Mouse (Mus musculus): ENCODE measurements around the gene Arhgap18.

Gene Arhgap18

DNA sequence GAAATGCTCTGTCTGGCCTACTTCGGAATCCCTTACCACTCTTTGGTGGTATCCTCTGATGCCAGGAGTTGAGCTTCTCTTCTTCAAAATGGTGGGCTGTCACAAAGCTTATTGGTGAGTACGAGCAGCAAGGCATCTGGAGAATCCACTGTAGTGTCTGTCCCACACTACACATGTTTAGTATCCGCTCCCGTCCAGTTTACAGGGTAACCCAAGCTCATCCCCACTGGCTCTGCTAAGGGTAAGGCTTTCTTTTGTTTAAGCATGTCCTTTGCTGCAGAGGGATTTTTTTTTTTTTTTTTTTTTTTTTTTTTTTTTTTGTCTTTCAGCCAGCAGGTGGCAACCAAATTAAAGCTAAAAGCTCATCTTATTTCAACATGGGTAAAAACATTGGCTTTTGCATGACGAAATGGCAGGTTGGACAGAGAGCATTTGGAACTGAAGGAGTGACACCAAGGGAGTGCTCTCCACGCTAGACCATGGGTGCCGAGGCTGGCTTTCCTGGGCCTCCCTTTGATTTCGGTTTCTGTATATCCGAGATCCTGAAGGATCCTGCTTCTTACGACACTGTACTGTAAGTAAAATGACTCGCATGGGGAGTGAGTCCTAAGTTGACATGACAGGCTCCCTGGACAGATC lies at the start of gene Arhgap18:
Gene Arhgap18 (plus strand): TSS at position 493 of the 639 bp plus-strand sequence.
- no peak for DNase-seq

DNA sequence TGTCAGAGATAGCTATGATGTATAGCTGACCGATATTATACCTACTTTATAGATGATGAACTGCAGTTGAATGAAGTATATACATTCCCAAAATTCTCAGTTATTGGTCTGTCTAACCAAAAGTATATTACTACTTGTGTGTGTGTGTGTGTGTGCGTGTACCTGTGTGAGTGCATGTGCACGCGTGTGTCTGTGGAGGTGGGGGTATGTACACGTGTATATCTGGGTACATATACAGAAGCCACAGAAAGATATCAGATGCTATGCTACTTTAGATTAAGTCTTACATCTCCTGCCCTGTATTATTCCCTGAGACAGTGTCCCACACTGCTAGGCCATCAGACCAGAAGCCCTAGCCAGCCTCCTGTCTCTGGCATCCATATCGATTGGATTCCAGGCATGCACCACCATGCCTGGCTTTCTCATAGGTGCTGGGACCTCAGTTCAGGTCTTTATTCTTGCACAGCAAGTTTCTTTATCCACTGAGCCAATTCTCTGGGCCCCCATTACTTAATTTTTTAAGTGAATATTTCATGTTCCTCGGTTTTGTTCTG lies 42.7 kb upstream of the Arhgap18 start:
- DNase-seq, result no peak

DNA sequence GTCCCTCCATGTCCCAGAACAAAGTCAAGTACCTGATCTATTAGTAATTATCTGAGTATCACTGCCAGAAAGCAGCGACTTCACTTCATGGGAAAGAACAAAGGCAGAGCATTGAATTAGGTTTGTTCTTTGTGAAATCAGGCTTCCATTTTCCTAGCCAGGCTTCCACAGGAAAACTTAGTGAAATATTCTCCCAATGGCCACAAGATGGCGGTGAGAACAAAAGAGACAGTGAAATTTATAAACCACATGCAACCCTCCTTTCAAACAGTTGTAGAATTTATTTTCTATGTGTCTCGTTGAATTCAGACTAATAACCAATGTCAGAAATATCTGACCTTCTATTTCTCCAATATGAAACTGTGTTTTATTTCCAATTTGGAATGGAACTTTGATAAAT lies 42.2 kb upstream of the Arhgap18 start:
- peak; percentile 61 for DNase-seq

DNA sequence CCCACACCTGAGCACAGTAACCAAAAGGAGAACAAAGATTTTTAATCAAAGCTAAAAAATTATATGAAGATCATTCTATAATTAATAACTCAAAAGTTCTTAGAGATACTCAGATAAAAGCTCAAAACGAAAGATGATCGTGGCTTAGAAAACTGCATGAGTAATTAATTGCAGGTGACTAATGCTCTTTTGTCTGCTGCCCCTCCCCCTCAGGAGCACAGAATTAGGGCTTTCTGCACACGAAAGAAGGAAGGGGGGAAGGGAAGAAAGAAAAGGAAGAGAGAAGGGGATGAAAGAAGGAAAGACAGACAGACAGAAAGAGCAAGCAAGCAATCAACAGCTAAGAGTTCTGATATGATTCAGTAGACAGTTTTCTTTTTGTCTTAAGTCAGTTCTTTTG lies 39.2 kb upstream of the Arhgap18 start:
- no peak for DNase-seq

DNA sequence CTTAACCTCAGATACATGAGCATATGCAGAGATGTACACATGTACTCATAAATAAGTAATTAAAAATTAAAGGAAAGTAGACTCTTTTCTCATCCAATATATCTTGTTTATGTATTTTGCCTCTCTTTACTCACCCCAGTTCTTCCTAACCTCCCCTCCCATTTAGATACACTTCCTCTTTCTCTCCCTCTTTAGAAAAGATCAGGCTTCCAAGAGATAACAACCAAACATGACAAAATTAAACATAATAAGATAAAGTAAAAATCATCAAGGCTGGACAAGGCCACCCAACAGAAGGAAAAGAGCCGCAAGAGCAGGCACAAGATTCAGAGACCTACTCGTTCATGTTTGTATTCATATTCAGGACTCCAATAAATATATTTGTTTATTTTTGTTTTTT lies 28.5 kb upstream of the Arhgap18 start:
- no peak for DNase-seq

DNA sequence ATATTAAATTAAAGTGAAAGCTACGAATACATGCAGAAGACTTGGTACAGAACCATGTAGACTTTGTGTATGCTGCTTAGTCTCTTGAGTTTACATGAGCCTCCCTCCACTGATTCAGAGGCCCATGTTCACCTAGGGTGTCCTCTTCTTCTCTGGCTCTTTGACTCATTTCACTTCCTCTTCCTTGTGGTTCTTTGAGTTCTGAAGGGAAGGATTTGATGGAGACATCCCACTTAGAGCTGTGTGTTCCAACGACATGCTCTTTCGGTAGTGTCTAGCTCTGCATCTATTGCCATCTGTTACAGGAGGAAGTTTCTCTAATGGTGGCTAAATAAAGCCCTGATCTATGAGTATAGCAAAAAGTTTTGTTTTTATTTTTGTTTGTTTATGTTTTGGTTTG lies 28.0 kb upstream of the Arhgap18 start:
- no peak for DNase-seq

DNA sequence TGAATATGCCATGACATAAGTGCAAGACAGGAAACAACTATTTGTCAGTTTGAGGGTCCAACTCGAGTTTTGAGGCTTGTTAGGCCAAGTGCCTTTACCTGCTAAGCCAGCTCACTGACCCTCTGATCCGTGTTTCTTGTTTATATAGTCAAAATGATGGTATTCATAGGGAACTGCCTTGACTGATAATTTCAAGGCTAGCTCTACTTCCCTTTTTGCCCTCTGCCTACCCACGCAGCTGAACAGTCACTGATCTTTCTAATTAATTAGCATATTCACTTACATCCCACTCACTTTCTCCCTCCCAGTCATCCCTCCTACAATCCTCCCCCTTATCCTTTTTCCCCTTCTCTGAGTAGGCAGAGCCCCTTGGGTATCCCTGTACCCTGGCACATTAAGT lies 2.4 kb upstream of the Arhgap18 start:
- DNase-seq, result no peak

DNA sequence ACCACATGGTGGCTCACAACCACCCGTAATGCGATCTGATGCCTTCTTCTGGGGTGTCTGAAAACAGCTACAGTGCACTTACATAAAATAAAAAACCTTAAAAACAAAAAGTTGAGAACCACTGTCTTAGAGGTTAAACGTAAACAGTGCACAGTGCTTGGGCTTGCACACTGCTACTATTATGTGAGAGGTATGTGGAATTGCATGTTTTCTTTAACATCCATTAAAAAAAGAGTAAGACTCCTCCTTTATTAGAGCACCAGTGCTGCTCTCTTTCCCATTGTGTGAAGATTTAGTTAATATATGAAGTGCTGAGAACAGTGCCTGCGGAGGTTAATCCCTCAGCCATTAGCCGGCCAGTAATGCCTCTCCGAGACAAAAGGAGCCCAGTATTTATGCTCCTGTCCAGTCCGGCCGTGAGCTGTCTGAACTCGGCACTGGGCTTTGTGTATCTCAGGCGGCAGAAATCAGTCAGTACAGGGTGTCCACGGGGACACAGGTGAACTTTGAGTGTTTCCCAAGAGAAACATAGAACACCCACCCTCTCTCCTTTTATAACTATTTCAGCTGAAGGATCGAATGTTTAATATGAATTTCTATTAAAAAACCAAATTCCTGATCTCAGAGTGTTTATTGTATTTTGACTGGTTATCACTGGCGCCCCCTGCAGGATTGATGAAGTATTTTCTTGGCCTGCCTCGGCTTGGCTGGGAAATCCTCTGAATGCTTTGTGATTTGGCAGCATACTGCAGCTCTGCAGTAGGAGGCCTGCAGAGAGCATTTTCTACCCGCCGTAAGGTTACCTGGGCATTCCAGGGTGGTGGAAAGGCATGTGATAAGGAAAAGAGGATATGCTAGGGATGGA lies 925 bp upstream of the Arhgap18 start:
- DNase-seq, result peak; percentile 68

DNA sequence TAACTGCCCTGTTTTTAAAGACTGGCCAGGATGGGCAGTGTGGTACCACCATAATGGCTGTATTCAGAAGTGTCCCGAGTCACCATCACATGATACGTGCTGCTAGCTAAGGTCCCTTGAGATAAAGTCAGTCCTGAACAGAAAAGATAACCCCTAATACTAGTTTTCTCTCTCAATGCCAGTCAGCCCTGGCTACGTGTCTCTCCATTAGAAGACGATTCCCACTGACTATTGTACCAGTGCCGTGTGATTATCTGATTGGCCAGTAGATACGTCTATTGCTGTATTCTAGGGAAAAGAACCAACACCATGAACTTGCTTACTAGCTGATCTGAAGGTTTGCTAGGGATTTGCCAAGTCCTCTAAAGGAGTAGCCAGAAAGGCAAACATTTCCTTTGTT lies 785 bp downstream of the Arhgap18 start:
- DNase-seq, result no peak

DNA sequence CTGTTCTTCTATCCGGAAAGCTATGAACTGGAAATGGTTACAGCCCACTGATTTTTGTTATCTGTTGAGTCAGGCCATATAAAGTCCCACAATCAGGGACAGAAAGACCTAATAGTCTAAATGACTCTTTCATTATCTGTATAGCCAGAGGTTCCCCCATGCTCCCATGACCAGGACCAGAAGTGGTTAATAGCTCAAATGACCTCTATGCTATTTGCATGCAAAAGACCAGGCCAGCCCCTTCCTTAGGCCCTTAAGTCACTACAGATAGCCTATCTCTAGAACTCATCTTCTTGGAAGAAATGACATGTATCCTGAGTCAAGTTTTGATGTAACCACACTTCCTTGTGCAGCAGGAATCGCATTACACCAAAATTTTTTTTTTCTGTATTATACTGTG lies 4.0 kb downstream of the Arhgap18 start:
- DNase-seq, result no peak

DNA sequence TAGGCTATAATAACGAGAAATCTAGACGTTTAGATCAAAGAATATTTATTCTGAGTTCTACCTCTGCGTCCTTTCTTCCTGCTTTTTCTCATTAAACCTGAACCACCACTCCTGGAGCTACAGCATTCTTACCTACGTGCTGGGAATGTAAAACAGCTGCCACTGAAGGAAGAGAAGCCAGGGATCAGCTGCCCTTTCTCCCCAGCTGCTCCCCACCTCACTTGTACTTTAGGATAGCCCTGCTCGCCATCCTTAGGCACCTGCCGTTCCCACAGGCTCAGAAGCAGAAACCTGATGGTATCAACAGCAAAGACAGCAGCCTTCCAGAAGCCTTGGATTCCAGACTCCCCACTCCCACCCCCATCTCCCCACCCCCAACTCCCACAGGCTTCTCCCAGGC lies 6.2 kb downstream of the Arhgap18 start:
- peak; percentile 32 for DNase-seq

DNA sequence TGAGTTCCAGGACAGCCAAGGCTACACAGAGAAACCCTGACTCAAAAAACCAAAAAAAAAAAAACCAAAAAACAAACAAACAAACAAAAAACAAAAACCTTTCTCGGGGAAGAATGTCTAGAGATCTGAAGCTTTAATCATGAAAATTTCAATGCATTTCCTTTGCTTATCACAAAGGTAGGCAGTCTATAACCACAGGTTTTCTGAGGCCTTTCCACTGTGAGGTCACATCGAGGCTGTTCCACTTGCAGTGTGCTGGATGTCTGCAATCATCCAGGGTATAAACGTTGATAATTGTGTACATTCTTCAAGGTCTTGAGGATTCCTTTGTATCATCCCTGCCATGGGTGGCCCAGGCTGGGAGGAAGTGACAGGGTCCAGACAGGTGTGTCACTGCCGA lies 7.9 kb downstream of the Arhgap18 start:
- DNase-seq, result no peak

DNA sequence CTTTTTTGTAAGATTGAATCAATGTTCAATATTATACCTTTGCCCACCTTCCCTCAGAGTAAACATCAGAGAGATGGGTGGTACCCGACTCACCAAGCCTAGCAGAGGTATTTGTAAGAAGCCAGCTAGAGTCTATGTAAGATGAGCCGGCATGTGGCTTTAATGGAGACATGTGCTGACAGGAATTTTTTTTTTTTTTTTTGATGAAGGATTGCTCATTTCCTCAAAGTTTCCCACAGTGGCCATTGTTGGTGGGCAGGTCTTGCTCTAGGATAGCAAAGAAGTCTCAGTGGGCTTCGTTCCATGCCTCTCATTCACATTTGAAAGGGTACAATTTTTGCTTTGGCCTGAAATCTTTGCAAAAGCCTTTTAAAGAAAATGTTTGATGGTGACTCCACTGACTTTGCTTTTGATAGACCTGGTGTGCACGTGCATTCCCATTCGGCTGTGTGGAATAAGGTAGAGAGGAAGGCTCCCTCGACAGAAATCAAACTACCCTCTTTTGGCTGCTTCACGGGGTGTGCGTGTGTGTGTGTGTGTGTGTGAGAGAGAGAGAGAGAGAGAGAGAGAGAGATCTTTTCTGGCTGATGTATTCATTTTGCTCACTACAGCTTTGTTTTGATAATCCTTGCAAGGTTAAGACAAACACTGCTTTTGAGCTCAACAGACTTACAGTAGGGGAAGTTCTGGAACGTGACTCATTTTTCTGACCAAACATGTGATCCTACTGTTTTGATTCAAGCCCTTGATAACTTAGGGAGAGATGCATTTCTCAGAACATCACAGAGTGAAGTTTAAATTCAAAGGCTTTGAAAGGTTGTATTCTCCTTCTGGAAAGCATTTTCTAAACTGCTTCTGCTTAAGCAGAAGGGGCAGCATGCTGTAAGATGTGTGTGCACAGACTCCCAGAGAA lies 9.0 kb downstream of the Arhgap18 start:
- no peak for DNase-seq

DNA sequence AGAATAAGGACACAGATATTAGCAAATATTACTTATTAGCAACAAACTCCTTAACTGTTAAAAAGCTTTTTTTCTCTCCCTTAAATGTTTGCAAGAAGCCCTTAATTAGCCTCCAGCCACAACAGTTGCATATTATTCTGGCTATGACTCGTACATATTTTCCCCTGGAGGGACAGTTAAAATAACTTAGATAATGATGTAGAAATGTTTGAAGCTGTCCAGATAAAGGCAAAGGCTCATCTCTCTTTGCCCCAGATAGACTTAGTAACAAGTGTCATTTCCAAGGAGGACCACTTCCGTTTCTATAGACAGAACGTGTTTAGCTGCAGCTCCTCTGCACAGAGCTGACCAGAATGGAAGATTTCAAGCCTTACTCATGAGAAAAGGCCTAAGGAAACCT lies 14.0 kb downstream of the Arhgap18 start:
- no peak for DNase-seq

DNA sequence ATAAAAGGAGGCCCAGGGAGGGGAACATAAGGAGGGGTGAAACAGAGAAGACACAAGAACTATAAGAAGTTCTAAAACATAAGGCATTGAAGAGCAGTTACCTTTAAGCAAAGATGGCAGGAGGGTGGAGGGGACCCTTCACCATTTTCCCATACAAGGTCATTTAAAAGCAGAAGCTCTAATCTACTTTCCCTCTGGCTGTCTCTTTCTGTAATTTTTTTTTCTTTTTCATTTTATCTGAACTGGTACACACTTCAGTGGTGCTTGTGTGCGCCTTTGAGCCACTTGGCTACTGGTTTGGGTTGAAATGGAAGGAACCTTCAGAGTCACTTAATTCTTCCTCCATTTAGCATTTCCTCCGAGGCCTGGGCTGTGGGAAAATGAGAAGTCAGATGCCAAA lies 15.7 kb downstream of the Arhgap18 start:
- DNase-seq, result no peak

DNA sequence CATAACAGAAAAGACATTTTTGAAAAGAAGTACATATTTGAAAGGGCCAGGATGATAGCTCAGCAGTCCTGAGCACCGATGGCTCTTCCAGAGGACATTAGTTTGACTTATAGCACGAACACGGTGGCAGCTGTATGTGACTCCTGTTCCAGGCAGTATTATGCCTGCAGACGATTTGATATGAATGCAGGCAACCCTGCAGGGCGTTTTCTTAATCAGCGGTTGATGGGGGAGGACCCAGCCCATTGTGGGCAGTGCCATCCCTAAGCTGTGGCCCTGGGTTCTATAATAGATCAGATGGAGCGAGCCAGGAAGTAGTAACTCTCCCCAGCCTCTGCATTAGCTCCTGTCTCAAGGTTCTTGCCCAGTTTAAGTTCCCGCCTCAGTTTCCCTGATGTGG lies 16.8 kb downstream of the Arhgap18 start:
- DNase-seq, result no peak

DNA sequence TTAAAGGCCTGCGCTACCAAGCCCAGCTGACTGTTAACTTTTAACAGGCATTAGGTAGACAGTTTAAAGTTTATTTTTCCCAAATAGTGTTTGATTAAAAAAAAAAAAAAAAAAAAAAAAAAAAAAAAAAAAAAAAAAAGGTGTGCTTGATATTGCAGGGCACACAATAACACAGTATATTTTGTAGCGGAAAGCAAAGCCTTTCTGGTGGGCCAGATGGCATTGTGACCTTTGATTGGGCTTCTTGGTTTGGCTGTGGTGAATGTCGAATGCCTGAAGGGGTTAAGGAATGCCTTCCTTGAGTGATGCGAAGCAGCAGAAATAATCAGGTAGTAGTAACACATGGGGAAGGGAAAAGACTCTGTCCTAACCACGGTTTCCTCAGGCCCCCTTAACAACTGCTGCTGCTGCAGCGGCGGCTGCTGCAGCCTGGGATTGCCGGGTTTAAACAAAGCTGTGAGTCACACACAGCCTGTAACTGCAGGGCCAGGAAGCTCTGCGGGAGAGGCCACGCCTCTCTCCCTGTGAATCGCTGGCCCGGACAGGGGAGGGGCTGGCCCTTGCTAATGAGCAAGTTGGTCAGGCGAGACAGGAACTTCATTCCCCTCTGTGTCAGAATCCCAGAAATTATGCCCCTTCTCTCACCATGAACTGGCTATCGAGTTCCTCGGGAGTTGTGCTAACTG lies 18.9 kb downstream of the Arhgap18 start:
- peak; percentile 93 for DNase-seq

DNA sequence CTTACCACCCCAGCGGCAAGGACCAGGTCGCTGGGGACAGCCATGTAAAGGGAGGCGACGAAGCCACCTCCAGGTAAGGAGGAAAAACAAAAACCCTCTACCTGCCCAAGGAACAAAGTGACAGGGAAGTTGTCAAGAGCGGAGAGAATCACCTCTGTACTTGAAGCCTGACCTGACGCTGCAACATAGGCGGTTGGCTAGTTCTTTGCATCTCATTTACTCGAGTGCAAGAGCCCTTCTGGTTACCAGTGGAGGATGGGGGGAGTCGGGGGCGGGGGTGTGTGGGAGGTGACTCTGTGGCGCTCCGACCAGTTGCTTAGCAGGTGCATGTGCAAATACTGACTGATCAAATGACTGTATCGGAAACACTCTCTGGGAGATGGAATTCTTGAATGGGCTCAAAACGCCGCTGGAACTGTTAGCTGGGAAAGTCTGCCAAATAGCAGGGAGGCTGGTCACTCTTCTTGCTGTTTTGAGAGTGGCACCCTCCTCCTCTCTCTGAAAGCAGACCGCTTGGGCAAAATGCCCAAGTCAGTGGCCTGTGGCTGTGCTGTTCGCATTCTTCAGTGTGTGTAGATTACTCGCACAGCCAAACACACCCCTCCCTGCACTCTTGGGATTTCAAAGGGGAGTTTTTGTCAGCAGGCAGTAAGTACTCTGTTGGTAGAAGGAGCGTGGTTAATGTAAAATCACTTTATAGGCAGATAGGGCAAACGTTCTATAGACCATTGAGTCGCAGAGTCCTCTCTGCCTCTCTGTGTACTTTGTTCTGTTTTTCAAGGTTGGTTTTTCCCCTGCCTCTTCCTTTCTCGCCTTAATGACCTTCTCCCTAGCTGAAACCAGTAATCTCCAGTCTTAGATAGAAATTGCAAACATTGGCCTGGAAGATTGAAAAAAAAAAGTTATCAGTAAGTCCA lies 19.7 kb downstream of the Arhgap18 start:
- peak; percentile 91 for DNase-seq

DNA sequence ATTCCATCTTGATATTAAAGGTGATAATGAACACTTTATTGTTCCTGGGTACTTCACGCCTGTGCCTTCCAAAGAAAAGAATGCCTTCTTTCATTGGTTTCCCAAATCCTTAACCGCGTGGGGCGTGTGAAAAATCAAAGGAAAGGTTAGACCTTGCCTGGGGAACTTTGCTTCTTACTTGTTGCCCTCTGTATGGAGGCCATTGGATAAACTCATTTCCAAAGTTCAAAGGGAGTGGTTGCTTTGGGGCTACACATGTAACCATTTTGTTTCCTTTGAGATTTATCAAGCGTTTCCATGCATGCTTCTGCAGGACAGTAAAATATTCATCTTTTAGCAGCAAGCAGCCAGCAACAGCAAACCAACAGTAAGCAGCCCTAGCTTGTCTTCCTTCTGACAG lies 20.3 kb downstream of the Arhgap18 start:
- no peak for DNase-seq

DNA sequence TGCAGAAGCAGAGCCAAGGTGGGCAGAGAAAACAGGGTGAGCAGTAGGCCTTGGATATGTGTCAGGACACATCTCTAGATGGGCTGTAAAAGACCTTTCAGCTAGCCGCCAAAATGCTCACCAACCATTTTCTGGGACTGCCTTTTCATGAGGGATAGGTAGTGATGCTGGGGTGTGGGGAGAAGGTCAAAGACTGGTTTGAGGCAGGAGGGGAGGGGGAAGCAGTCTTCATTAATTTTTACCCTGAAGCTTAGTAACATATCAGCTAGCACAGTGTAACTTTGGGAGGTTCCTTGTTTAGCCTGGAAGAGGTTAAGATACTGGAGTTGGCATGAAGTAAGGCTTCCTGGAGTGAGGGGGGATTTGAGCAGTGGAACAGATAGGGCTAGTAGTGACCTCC lies 21.0 kb downstream of the Arhgap18 start:
- DNase-seq, result peak; percentile 21

DNA sequence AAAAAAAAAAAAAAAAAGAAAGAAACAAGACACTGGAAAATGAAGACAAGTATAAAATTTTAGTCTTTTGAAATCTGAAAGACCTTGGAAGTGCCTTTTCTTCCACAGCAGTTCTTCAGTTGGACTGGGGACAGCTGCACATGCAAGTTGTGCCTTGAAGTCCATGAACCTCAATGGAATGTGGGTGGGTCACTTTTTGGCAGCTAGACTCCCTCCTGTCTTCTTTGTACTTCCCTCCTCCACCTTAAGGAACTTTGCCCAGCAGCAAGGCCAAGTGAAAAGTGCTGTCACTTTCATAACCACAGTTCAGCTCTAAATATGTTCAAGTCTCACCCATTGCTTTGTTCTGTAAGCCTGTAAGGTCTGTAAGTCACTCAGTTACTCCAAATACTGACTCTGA lies 23.2 kb downstream of the Arhgap18 start:
- DNase-seq, result peak; percentile 36

All from kidney, postnatal 10 days (tissue).